Comparison of ENCODE assay signal across 20 mouse cellular contexts in the genomic region with DNA sequence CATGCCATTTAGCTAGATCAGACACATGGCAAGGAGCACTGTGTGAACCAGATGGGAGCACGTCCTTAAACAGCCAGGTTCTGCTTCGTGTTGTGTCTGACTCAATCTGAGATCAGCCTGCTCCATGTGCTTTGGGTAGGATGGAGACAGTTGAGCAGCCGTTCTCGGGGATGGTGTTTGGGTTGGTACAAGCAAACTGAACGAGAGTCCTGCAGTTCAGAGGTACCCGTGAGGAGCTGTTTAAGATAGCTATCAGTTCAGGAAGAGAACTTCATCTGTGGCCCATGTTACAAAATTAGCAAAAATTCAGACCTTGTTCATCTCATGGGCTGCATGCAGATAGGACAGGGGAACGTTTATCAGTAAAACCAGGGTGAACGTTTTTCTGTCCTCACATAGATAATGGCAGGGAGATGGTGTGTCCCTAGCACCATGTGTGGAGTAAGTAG. TPM values are rescaled to one million over a fixed set of nuclear protein-coding genes. Genes with fewer than 3 reads are reported as not detected.
DNase-seq lines count a peak whose midpoint lies in the region; ATAC-seq lines count a peak whose summit lies in the region.
"Had no signal": no experiment of that assay in that cellular context is flagged by ENCODE, and none has a peak within 500 bp of the region (broad histone marks: within the 10 kb centered on the region; RNA-seq: fewer than 3 reads in every experiment).

No protein-coding gene starts in this region.

- peak overlapping the region; percentile 24; the same call in 1 of the 2 replicates for H3K9ac ChIP-seq in liver, embryonic 12.5 days
- H3K9ac ChIP-seq: embryonic facial prominence, embryonic 12.5 days; limb, embryonic 13.5 days; lung, embryonic 15.5 days; midbrain, embryonic 15.5 days; neural tube, embryonic 15.5 days had no signal

- peak; percentile 80 for DNase-seq in heart, adult 11 months
- DNase-seq in heart, adult 18-20 months = no peak
- peak; percentile 26 for DNase-seq in testis, postnatal 10 days (ENCODE audit: low spot score)
- no peak for DNase-seq in testis, postnatal 14 days (ENCODE audit: low spot score)
- no peak for DNase-seq in kidney, postnatal 4 days
- no peak for DNase-seq in heart, postnatal 36 days
- DNase-seq: adrenal gland, postnatal 36 days; cerebellum, adult 8-10 months; heart, adult 2 months; kidney, adult 8-10 months; kidney, postnatal 14 days; layer of hippocampus, postnatal 36 days; spleen, adult 18-20 months had no signal

- H3K27ac ChIP-seq in liver, embryonic 12.5 days = peak overlapping the region; percentile 45
- H3K27ac ChIP-seq: embryonic facial prominence, embryonic 12.5 days; heart, adult 2 months; limb, embryonic 13.5 days; lung, embryonic 15.5 days; midbrain, embryonic 15.5 days; neural tube, embryonic 15.5 days had no signal

- H3K9me3 ChIP-seq in liver, embryonic 12.5 days (replicated peaks) = no peaks in the 10 kb centered on the region
- H3K9me3 ChIP-seq: embryonic facial prominence, embryonic 12.5 days; limb, embryonic 13.5 days; lung, embryonic 15.5 days; midbrain, embryonic 15.5 days; neural tube, embryonic 15.5 days had no signal

- H3K27me3 ChIP-seq in liver, embryonic 12.5 days (replicated peaks) = peaks cover 8% of the 10 kb centered on the region
- H3K27me3 ChIP-seq: embryonic facial prominence, embryonic 12.5 days; lung, embryonic 15.5 days; midbrain, embryonic 15.5 days; neural tube, embryonic 15.5 days had no signal

- 18% methylated on average over 8 of the region's 8 CpGs for WGBS in liver, embryonic 12.5 days (ENCODE audit: insufficient replicate concordance)

- H3K36me3 ChIP-seq in liver, embryonic 12.5 days = no peaks in the 10 kb centered on the region
- H3K36me3 ChIP-seq: embryonic facial prominence, embryonic 12.5 days; limb, embryonic 13.5 days; lung, embryonic 15.5 days; midbrain, embryonic 15.5 days; neural tube, embryonic 15.5 days had no signal

- H3K4me1 ChIP-seq in liver, embryonic 12.5 days = peaks cover 57% of the 10 kb centered on the region

- peak; percentile 90 for ATAC-seq in liver, embryonic 12.5 days
- peak; percentile 85 for ATAC-seq in megakaryocyte-erythroid progenitor cell, adult 5-6 weeks (replicated peaks; ENCODE audit: low FRiP score, low TSS enrichment, poor library complexity, severe bottlenecking)
- ATAC-seq: midbrain, embryonic 15.5 days had no signal

- peak overlapping the region; percentile 20 for H3K4me3 ChIP-seq in liver, embryonic 12.5 days
- H3K4me3 ChIP-seq: embryonic facial prominence, embryonic 12.5 days; heart, adult 2 months; limb, embryonic 13.5 days; lung, embryonic 15.5 days; midbrain, embryonic 15.5 days; neural tube, embryonic 15.5 days had no signal

- H3K4me2 ChIP-seq in liver, embryonic 12.5 days = peak overlapping the region; percentile 54
- H3K4me2 ChIP-seq: embryonic facial prominence, embryonic 12.5 days; limb, embryonic 13.5 days; lung, embryonic 15.5 days; midbrain, embryonic 15.5 days; neural tube, embryonic 15.5 days had no signal

- intact Hi-C loops in heart, postnatal 36 days (cut with DNase I) = no loop called here

RNA-seq across cellular contexts. Expression of a gene that starts 47.7 kb away (rescaled TPM):
- 10 to 100 TPM; 22.9 TPM for total RNA-seq in heart, adult 18-20 months (2021)
- 50.2 and 52.5 TPM in 2 replicates for polyA plus RNA-seq in liver, embryonic 12.5 days (2016; fragmentation: Nextera tagmentation; extraction: Ambion mirVana)
- total RNA-seq in megakaryocyte-erythroid progenitor cell, adult 5-6 weeks (2014; fragmentation: Nextera tagmentation) = 79.4 and 80.8 TPM in 2 replicates
- 63.8 and 72.3 TPM in 2 replicates for total RNA-seq in megakaryocyte-erythroid progenitor cell, adult 5-6 weeks (2017)
- 10 to 100 TPM; 21.0 to 24.5 TPM for total RNA-seq in heart, postnatal 36 days (2021)

Comparison
In these comparisons a context has a peak if more than half of its experiments do, and no peak if none do; other contexts are left out.
1. DNase-seq: peak in heart, adult 11 months (single experiment) and testis, postnatal 10 days (single experiment); none in heart, adult 18-20 months (0 of 2), testis, postnatal 14 days (single experiment), kidney, postnatal 4 days (0 of 2) and heart, postnatal 36 days (0 of 2).